Mouse (Mus musculus) MEL (cell line): ENCODE measurements around the gene Rbfox3. TPM values are rescaled to one million over a fixed set of nuclear protein-coding genes. Genes with fewer than 3 reads are reported as not detected.

Source experiments
- DNase-seq: peaks from one replicate; pipeline ENCODE4 v3.0.0; 2011; ENCODE audit warnings: low read depth, low spot score
- H3K27ac ChIP-seq: 2 replicates; pipeline ENCODE4 v1.5.1; 2012; ENCODE audit warnings: low read depth, mild to moderate bottlenecking, control low read depth, low read length, moderate library complexity; ENCODE audit not compliant: control insufficient read depth
- H3K27me3 ChIP-seq, 2 experiments: fragments of 150-350 bp in 1 of 2; sonication (generic) in 1 of 2; 2 replicates each; pipeline ENCODE4 v1.6.1; 2012; ENCODE audit warnings: low read length in 2 of 2, mild to moderate bottlenecking in 2 of 2, improper control_type of control experiment in 1 of 2, moderate library complexity in 1 of 2; ENCODE audit not compliant: insufficient read depth in 2 of 2, control insufficient read depth in 1 of 2
- H3K36me3 ChIP-seq, 2 experiments: 2 replicates each; pipeline ENCODE4 v1.6.1; 2012 to 2014; ENCODE audit warnings: low read length in 2 of 2, improper control_type of control experiment in 1 of 2, inconsistent platforms in 1 of 2, mild to moderate bottlenecking in 1 of 2; ENCODE audit not compliant: insufficient read depth in 2 of 2, control insufficient read depth in 1 of 2
- H3K4me1 ChIP-seq, 2 experiments: fragments of 150-350 bp in 1 of 2; sonication (generic) in 1 of 2; 2 replicates each; pipeline ENCODE4 v1.6.1; 2012; ENCODE audit warnings: low read length in 2 of 2, improper control_type of control experiment in 1 of 2, mild to moderate bottlenecking in 1 of 2; ENCODE audit not compliant: insufficient read depth in 2 of 2, control insufficient read depth in 1 of 2
- H3K4me3 ChIP-seq, 2 experiments: fragments of 150-350 bp in 1 of 2; sonication (generic) in 1 of 2; 2 replicates each; pipeline ENCODE4 v1.5.1; 2012; ENCODE audit warnings: low read depth in 2 of 2, low read length in 2 of 2, mild to moderate bottlenecking in 2 of 2, moderate library complexity in 2 of 2, control low read depth in 1 of 2, improper control_type of control experiment in 1 of 2; ENCODE audit not compliant: control insufficient read depth in 1 of 2, insufficient read depth in 1 of 2
- H3K79me2 ChIP-seq: 2 replicates; pipeline ENCODE4 v1.6.1; 2012; ENCODE audit warnings: mild to moderate bottlenecking, low read length, moderate library complexity; ENCODE audit not compliant: control insufficient read depth, poor library complexity, insufficient read depth
- H3K9ac ChIP-seq: 2 replicates; pipeline ENCODE4 v1.6.1; 2012; ENCODE audit warnings: low read depth, mild to moderate bottlenecking, control low read depth, low read length, moderate library complexity; ENCODE audit not compliant: control insufficient read depth, poor library complexity, severe bottlenecking
- H3K9me3 ChIP-seq: fragments of 150-350 bp; sonication (generic); replicated peaks from 2 replicates; pipeline ENCODE4 v1.6.1; 2012; ENCODE audit warnings: mild to moderate bottlenecking, low read length, improper control_type of control experiment, moderate library complexity; ENCODE audit not compliant: insufficient read depth
- BHLHE40 ChIP-seq: IDR thresholded peaks from 2 replicates; pipeline ENCODE4 v1.6.1; 2012; ENCODE audit warnings: low read depth, mild to moderate bottlenecking, inconsistent platforms, low read length, improper control_type of control experiment, borderline replicate concordance
- CHD2 ChIP-seq: IDR thresholded peaks from 2 replicates; pipeline ENCODE4 v1.6.1; 2011; ENCODE audit warnings: low read length, improper control_type of control experiment
- HCFC1 ChIP-seq: IDR thresholded peaks from 2 replicates; pipeline ENCODE4 v1.6.1; 2012; ENCODE audit warnings: low read depth, mild to moderate bottlenecking, inconsistent platforms, low read length, improper control_type of control experiment, moderate library complexity
- JUND ChIP-seq: IDR thresholded peaks from 2 replicates; pipeline ENCODE4 v1.6.1; 2011; ENCODE audit warnings: low read depth, mild to moderate bottlenecking, improper control_type of control experiment, low read length
- MAX ChIP-seq: IDR thresholded peaks from 2 replicates; pipeline ENCODE4 v1.6.1; 2011; ENCODE audit warnings: low read length, improper control_type of control experiment
- MXI1 ChIP-seq: IDR thresholded peaks from 2 replicates; pipeline ENCODE4 v1.6.1; 2011; ENCODE audit warnings: mild to moderate bottlenecking, low read depth, low read length, improper control_type of control experiment
- NELFE ChIP-seq: IDR thresholded peaks from 2 replicates; pipeline ENCODE4 v1.6.1; 2011; ENCODE audit warnings: low read depth, low read length, improper control_type of control experiment
- NRF1 ChIP-seq: IDR thresholded peaks from 2 replicates; pipeline ENCODE4 v1.6.1; 2014; ENCODE audit warnings: low read depth, mild to moderate bottlenecking, inconsistent platforms, low read length, improper control_type of control experiment, moderate library complexity; ENCODE audit not compliant: poor library complexity, insufficient read depth, severe bottlenecking
- POLR2A ChIP-seq, 2 experiments: IDR thresholded peaks; 2 replicates each; pipeline ENCODE4 v1.6.1; 2011 to 2012; ENCODE audit warnings: low read length in 2 of 2, mild to moderate bottlenecking in 2 of 2, control low read depth in 1 of 2, improper control_type of control experiment in 1 of 2, low read depth in 1 of 2, moderate library complexity in 1 of 2; ENCODE audit not compliant: control insufficient read depth in 1 of 2, insufficient read depth in 1 of 2, poor library complexity in 1 of 2
- POLR2AphosphoS5 ChIP-seq: IDR thresholded peaks from 2 replicates; pipeline ENCODE4 v1.6.1; 2012; ENCODE audit warnings: low read depth, borderline replicate concordance, mild to moderate bottlenecking, inconsistent platforms, low read length, moderate library complexity, mixed read lengths
- RCOR1 ChIP-seq: IDR thresholded peaks from 2 replicates; pipeline ENCODE4 v1.6.1; 2012; ENCODE audit warnings: low read depth, mild to moderate bottlenecking, inconsistent platforms, low read length, improper control_type of control experiment
- SIN3A ChIP-seq: IDR thresholded peaks from 2 replicates; pipeline ENCODE4 v1.6.1; 2012; ENCODE audit warnings: low read length, improper control_type of control experiment, inconsistent platforms
- TAL1 ChIP-seq: IDR thresholded peaks from 2 replicates; pipeline ENCODE4 v1.6.1; 2012; ENCODE audit warnings: mild to moderate bottlenecking, inconsistent platforms, low read length, moderate library complexity, mixed read lengths
- USF1 ChIP-seq: IDR thresholded peaks from 2 replicates; pipeline ENCODE4 v1.6.1; 2014; ENCODE audit warnings: low read depth, mild to moderate bottlenecking, inconsistent platforms, low read length, improper control_type of control experiment, moderate library complexity
- USF2 ChIP-seq, 2 experiments: IDR thresholded peaks; 2 replicates each; pipeline ENCODE4 v1.6.1; 2011 to 2012; ENCODE audit warnings: improper control_type of control experiment in 2 of 2, low read length in 2 of 2, borderline replicate concordance in 1 of 2, inconsistent platforms in 1 of 2, low read depth in 1 of 2, mild to moderate bottlenecking in 1 of 2; ENCODE audit not compliant: insufficient read depth in 1 of 2
- ZC3H11A ChIP-seq: IDR thresholded peaks from 2 replicates; pipeline ENCODE4 v1.6.1; 2012; ENCODE audit warnings: low read depth, mild to moderate bottlenecking, inconsistent platforms, low read length, improper control_type of control experiment
- ZMIZ1 ChIP-seq: IDR thresholded peaks from 2 replicates; pipeline ENCODE4 v1.6.1; 2012; ENCODE audit warnings: low read depth, mild to moderate bottlenecking, inconsistent platforms, low read length, improper control_type of control experiment, moderate library complexity
- polyA plus RNA-seq, 2 experiments: library from polyadenylated mRNA; stranded (reverse) in 1 of 2; unstranded in 1 of 2; fragments of >175 nt in 1 of 2; fragments of >200 nt in 1 of 2; gene quantifications; 2 replicates each; pipeline versions ENCODE4 v1.2.1 to v1.2.4; 2012; ENCODE audit warnings: low replicate concordance in 2 of 2, low read depth in 1 of 2; ENCODE audit not compliant: insufficient read length in 2 of 2, insufficient read depth in 1 of 2, missing spikeins in 1 of 2
- total RNA-seq: library from RNA; depleted of rRNA; stranded (reverse); fragments of 300-350 nt; gene quantifications from 2 replicates; pipeline ENCODE4 v1.2.3, GENCODE M21; 2012

Rbfox3 gene
- total and polyA plus RNA-seq, 3 experiments: not detected

- no peak for TF ChIP-seq USF1
- TF ChIP-seq JUND: no peak
- no peak for TF ChIP-seq HCFC1
- TF ChIP-seq SIN3A: no peak
- no peak for TF ChIP-seq MAX
- no peak for TF ChIP-seq BHLHE40
- TF ChIP-seq CHD2: no peak
- H3K36me3 ChIP-seq: no peaks in the 10 kb centered on the region
- H3K9ac ChIP-seq: no peak overlapping the region
- H3K9me3 ChIP-seq: no peaks in the 10 kb centered on the region
- no peak for DNase-seq
- H3K4me1 ChIP-seq: no peaks in the 10 kb centered on the region
- no peak overlapping the region for H3K27ac ChIP-seq
- H3K27me3 ChIP-seq: no peaks in the 10 kb centered on the region
- H3K4me3 ChIP-seq: no peak overlapping the region
- H3K79me2 ChIP-seq: no peaks in the 10 kb centered on the region
These were observed 341.2 kb downstream of the Rbfox3 start for GRCm38 (mm10) chr11:118570164-118570563.

- Histone ChIP-seq H3K4me1 (no peaks in the 10 kb centered on the region), H3K27ac (no peak overlapping the region), H3K79me2 (no peaks in the 10 kb centered on the region), H3K9ac (no peak overlapping the region), H3K9me3 (no peaks in the 10 kb centered on the region), H3K4me3 (no peak overlapping the region), H3K27me3 (no peaks in the 10 kb centered on the region), H3K36me3 (no peaks in the 10 kb centered on the region)
- no peak for DNase-seq
- TF ChIP-seq CHD2 (no peak), RCOR1 (no peak), ZC3H11A (no peak), ZMIZ1 (no peak), POLR2AphosphoS5 (no peak), SIN3A (no peak), POLR2A (IDR thresholded peaks at IDR 0.05; ENCODE audit: control insufficient read depth in 1 of 2, insufficient read depth in 1 of 2, low read depth in 1 of 2, low read length in 2 of 2, poor library complexity in 1 of 2) (no peak), HCFC1 (no peak), MXI1 (no peak), USF2 (IDR thresholded peaks at IDR 0.05; ENCODE audit: borderline replicate concordance in 1 of 2, insufficient read depth in 1 of 2, low read depth in 1 of 2, low read length in 2 of 2) (no peak)
These were observed 341.8 kb downstream of the Rbfox3 start for GRCm38 (mm10) chr11:118569571-118570062.

- Histone ChIP-seq H3K9me3 (no peaks in the 10 kb centered on the region), H3K27me3 (no peaks in the 10 kb centered on the region), H3K27ac (no peak overlapping the region), H3K9ac (no peak overlapping the region), H3K4me3 (no peak overlapping the region), H3K36me3 (no peaks in the 10 kb centered on the region), H3K79me2 (no peaks in the 10 kb centered on the region), H3K4me1 (no peaks in the 10 kb centered on the region)
- DNase-seq: no peak
- no peak for TF ChIP-seq POLR2A (IDR thresholded peaks at IDR 0.05; ENCODE audit: control insufficient read depth in 1 of 2, insufficient read depth in 1 of 2, low read depth in 1 of 2, low read length in 2 of 2, poor library complexity in 1 of 2)
- TF ChIP-seq POLR2AphosphoS5: no peak
- TF ChIP-seq JUND: no peak
- no peak for TF ChIP-seq NRF1
- TF ChIP-seq TAL1: no peak
- TF ChIP-seq NELFE: no peak
These were observed 347.5 kb downstream of the Rbfox3 start for GRCm38 (mm10) chr11:118563877-118564276.
